Mouse (Mus musculus) myocyte (in vitro differentiated cells): ENCODE results near the gene 1110057P08Rik.

ENCODE experiments used
- CEBPB ChIP-seq: IDR thresholded peaks from 2 replicates; pipeline ENCODE4 v1.6.1; 2011; ENCODE audit warnings: mild to moderate bottlenecking, moderate library complexity; ENCODE audit not compliant: poor library complexity, insufficient read depth, severe bottlenecking
- E2F4 ChIP-seq: IDR thresholded peaks from one replicate; pipeline ENCODE4 v1.6.1; 2011; ENCODE audit warnings: mild to moderate bottlenecking, control low read depth, moderate library complexity; ENCODE audit not compliant: insufficient read depth
- MAX ChIP-seq: IDR thresholded peaks from one replicate; pipeline ENCODE4 v1.6.1; 2011; ENCODE audit warnings: low read depth, mild to moderate bottlenecking, control low read depth
- MYOD1 ChIP-seq, 3 experiments: IDR thresholded peaks; one replicate each; pipeline ENCODE4 v1.6.1; 2011; ENCODE audit warnings: control low read depth in 2 of 3, low read depth in 2 of 3, mild to moderate bottlenecking in 2 of 3, moderate library complexity in 1 of 3; ENCODE audit not compliant: insufficient read length in 2 of 3, control insufficient read depth in 1 of 3
- MYOG ChIP-seq, 3 experiments: IDR thresholded peaks; one replicate each; pipeline ENCODE4 v1.6.1; 2011; ENCODE audit warnings: control low read depth in 2 of 3, low read depth in 2 of 3, mild to moderate bottlenecking in 2 of 3; ENCODE audit not compliant: insufficient read length in 2 of 3, control insufficient read depth in 1 of 3, insufficient read depth in 1 of 3
- POLR2A ChIP-seq: IDR thresholded peaks from one replicate; pipeline ENCODE4 v1.6.1; 2011; ENCODE audit warnings: low read depth, mild to moderate bottlenecking, control low read depth, moderate library complexity; ENCODE audit not compliant: insufficient read length
- POLR2AphosphoS2 ChIP-seq: IDR thresholded peaks from one replicate; pipeline ENCODE4 v1.6.1; 2011; ENCODE audit warnings: low read depth, control low read depth; ENCODE audit not compliant: insufficient read length
- REST ChIP-seq: IDR thresholded peaks from one replicate; pipeline ENCODE4 v1.6.1; 2011; ENCODE audit warnings: mild to moderate bottlenecking, control low read depth, moderate library complexity; ENCODE audit not compliant: insufficient read depth, insufficient read length
- SRF ChIP-seq: IDR thresholded peaks from one replicate; pipeline ENCODE4 v1.6.1; 2011; ENCODE audit warnings: low read depth; ENCODE audit not compliant: control insufficient read depth, insufficient read length
- TCF12 ChIP-seq: IDR thresholded peaks from one replicate; pipeline ENCODE4 v1.6.1; 2011; ENCODE audit warnings: mild to moderate bottlenecking, control low read depth; ENCODE audit not compliant: poor library complexity, insufficient read depth, severe bottlenecking
- TCF3 ChIP-seq: IDR thresholded peaks from one replicate; pipeline ENCODE4 v1.6.1; 2011; ENCODE audit warnings: low read depth, control low read depth; ENCODE audit not compliant: insufficient read length
- USF1 ChIP-seq: IDR thresholded peaks from one replicate; pipeline ENCODE4 v1.6.1; 2011; ENCODE audit warnings: low read depth, mild to moderate bottlenecking, control low read depth, moderate library complexity

GRCm38 (mm10) chr16:89188621-89189020, 14.1 kb downstream of the 1110057P08Rik start:
- TF ChIP-seq TCF12 = no peak
- no peak for TF ChIP-seq USF1
- TF ChIP-seq POLR2A = no peak
- TF ChIP-seq MYOG (IDR thresholded peaks at IDR 0.05; ENCODE audit: control insufficient read depth in 1 of 3, insufficient read depth in 1 of 3, insufficient read length in 2 of 3, low read depth in 2 of 3) = no peak
- no peak for TF ChIP-seq MAX
- TF ChIP-seq POLR2AphosphoS2 = no peak
- TF ChIP-seq REST = no peak
- TF ChIP-seq E2F4 = no peak
- no peak for TF ChIP-seq TCF3
- no peak for TF ChIP-seq CEBPB
- no peak for TF ChIP-seq SRF
- no peak for TF ChIP-seq MYOD1 (IDR thresholded peaks at IDR 0.05; ENCODE audit: control insufficient read depth in 1 of 3, insufficient read length in 2 of 3, low read depth in 2 of 3)
